Mouse (Mus musculus) layer of hippocampus, postnatal 10 days (tissue): ENCODE data around the gene Ubr7. TPM values are rescaled to one million over a fixed set of nuclear protein-coding genes. Genes with fewer than 3 reads are reported as not detected.
A peak's percentile ranks its signal among the peaks of the same experiment; 100 is the strongest.

Source experiments
- DNase-seq, 2 experiments: peaks; one replicate each; pipeline ENCODE4 v3.0.0; 2021; ENCODE audit warnings: low spot score in 2 of 2
- total RNA-seq, 2 experiments: library from RNA; stranded (reverse); gene quantifications; 2 replicates each; pipeline ENCODE4 v1.2.3; 2021

Gene Ubr7
- total RNA-seq, 2 experiments from 2014 or later = 32.4 to 33.1 TPM

GRCm38 (mm10) chr12:102743036-102743588, 14.7 kb upstream of the Ubr7 start:
- DNase-seq = peak in 1 of 2 experiments; percentile 29

- DNase-seq = peak; percentile 84 to 87
Measured at GRCm38 (mm10) chr12:102743589-102744574, 13.9 kb upstream of the Ubr7 start, which contains the start of the genes Moap1 and Tmem251. TSS of gene Moap1 (minus strand) at chr12:102743661. TSS of gene Tmem251 (plus strand) at chr12:102743762.

GRCm38 (mm10) chr12:102744839-102745238, 12.9 kb upstream of the Ubr7 start:
- no peak for DNase-seq

- DNase-seq = no peak
Measured at GRCm38 (mm10) chr12:102748256-102748655, 9.5 kb upstream of the Ubr7 start.

- DNase-seq = peak; percentile 42 to 52
Measured at GRCm38 (mm10) chr12:102756304-102756703, 1.5 kb upstream of the Ubr7 start.

- no peak for DNase-seq
Measured at GRCm38 (mm10) chr12:102757055-102757688, 595 bp upstream of the Ubr7 start.

- no peak for DNase-seq
Measured at GRCm38 (mm10) chr12:102758403-102758756, 613 bp downstream of the Ubr7 start, which contains the start of gene Gm20604. TSS of gene Gm20604 (minus strand) at chr12:102758672.

GRCm38 (mm10) chr12:102758936-102759335, 1.2 kb downstream of the Ubr7 start:
- DNase-seq = no peak

GRCm38 (mm10) chr12:102761668-102762067, 3.9 kb downstream of the Ubr7 start:
- DNase-seq = no peak

GRCm38 (mm10) chr12:102763696-102764095, 5.9 kb downstream of the Ubr7 start:
- DNase-seq = no peak

- DNase-seq = no peak
Measured at GRCm38 (mm10) chr12:102769000-102769399, 11.2 kb downstream of the Ubr7 start.

- no peak for DNase-seq
Measured at GRCm38 (mm10) chr12:102771601-102772000, 13.8 kb downstream of the Ubr7 start.

- DNase-seq = no peak
Measured at GRCm38 (mm10) chr12:102772676-102773075, 14.9 kb downstream of the Ubr7 start.

GRCm38 (mm10) chr12:102776035-102776434, 18.3 kb downstream of the Ubr7 start:
- DNase-seq = no peak

- no peak for DNase-seq
Measured at GRCm38 (mm10) chr12:102778151-102778550, 20.4 kb downstream of the Ubr7 start.

- no peak for DNase-seq
Measured at GRCm38 (mm10) chr12:102779452-102779851, 21.7 kb downstream of the Ubr7 start.

- DNase-seq = no peak
Measured at GRCm38 (mm10) chr12:102782841-102783240, 25.1 kb downstream of the Ubr7 start.

GRCm38 (mm10) chr12:102784899-102785592, 27.3 kb downstream of the Ubr7 start:
- no peak for DNase-seq

GRCm38 (mm10) chr12:102785593-102785985, 27.8 kb downstream of the Ubr7 start:
- DNase-seq = no peak

GRCm38 (mm10) chr12:102787927-102788326, 30.2 kb downstream of the Ubr7 start:
- DNase-seq = no peak

- no peak for DNase-seq
Measured at GRCm38 (mm10) chr12:102799528-102799927, 41.8 kb downstream of the Ubr7 start.
